Comparison of ENCODE assay signal across 28 mouse cellular contexts in genomic region chr8:125604213-125604816, GRCm38 (mm10). TPM values are rescaled to one million over a fixed set of nuclear protein-coding genes. Genes with fewer than 3 reads are reported as not detected.
A peak's percentile ranks its signal among the peaks of the same experiment; 100 is the strongest.
DNase-seq lines count a peak whose midpoint lies in the region; ATAC-seq and TF ChIP-seq lines count a peak whose summit lies in the region.
"Had no signal": no experiment of that assay in that cellular context is flagged by ENCODE, and none has a peak within 500 bp of the region (broad histone marks: within the 10 kb centered on the region; RNA-seq: fewer than 3 reads in every experiment).

No protein-coding gene starts in this region.

- 88% methylated on average over 18 of the region's 18 CpGs for WGBS in heart, embryonic 12.5 days
- WGBS in neural tube, embryonic 13.5 days: 78% methylated on average over 18 of the region's 18 CpGs
- WGBS in hindbrain, postnatal 0 days: 86% methylated on average over 18 of the region's 18 CpGs

- TF ChIP-seq POLR2A in myocyte (IDR thresholded peaks at IDR 0.05; ENCODE audit: insufficient read length, low read depth): no peak

- H3K79me2 ChIP-seq in myocyte (ENCODE audit: control insufficient read depth, insufficient read depth): no peaks in the 10 kb centered on the region

- H3ac ChIP-seq in myocyte (ENCODE audit: control insufficient read depth, insufficient read length): no peak overlapping the region

- intact Hi-C loops in left cerebral cortex, postnatal 4 days (cut with DNase I): no loop called here

- H3K27ac ChIP-seq in heart, embryonic 12.5 days (ENCODE audit: poor library complexity, severe bottlenecking): no peak overlapping the region
- H3K27ac ChIP-seq in neural tube, embryonic 13.5 days (replicated peaks): 0 out of 2 replicates have a peak overlapping the region, but pooled peaks have one; percentile 13
- H3K27ac ChIP-seq in hindbrain, postnatal 0 days: no peak overlapping the region
- H3K27ac ChIP-seq: hindbrain, embryonic 13.5 days; kidney, embryonic 15.5 days; liver, embryonic 13.5 days; neural tube, embryonic 12.5 days; stomach, embryonic 15.5 days had no signal

- no peaks in the 10 kb centered on the region for H3K9me3 ChIP-seq in heart, embryonic 12.5 days (replicated peaks)
- no peaks in the 10 kb centered on the region for H3K9me3 ChIP-seq in neural tube, embryonic 13.5 days
- H3K9me3 ChIP-seq in hindbrain, postnatal 0 days (ENCODE audit: low read length): no peaks in the 10 kb centered on the region
- H3K9me3 ChIP-seq: hindbrain, embryonic 13.5 days; kidney, embryonic 15.5 days; liver, embryonic 13.5 days; neural tube, embryonic 12.5 days; stomach, embryonic 15.5 days had no signal

- no peak for TF ChIP-seq CTCF in hindbrain, postnatal 0 days (IDR thresholded peaks at IDR 0.05; ENCODE audit: low read depth)

- H3K4me1 ChIP-seq in heart, embryonic 12.5 days (replicated peaks): peaks cover 25% of the 10 kb centered on the region
- peaks cover 10% of the 10 kb centered on the region for H3K4me1 ChIP-seq in neural tube, embryonic 13.5 days (replicated peaks)
- no peaks in the 10 kb centered on the region for H3K4me1 ChIP-seq in hindbrain, postnatal 0 days (ENCODE audit: insufficient read depth, low read length)
- H3K4me1 ChIP-seq: neural tube, embryonic 12.5 days had no signal

- H3K36me3 ChIP-seq in heart, embryonic 12.5 days: no peaks in the 10 kb centered on the region
- H3K36me3 ChIP-seq in neural tube, embryonic 13.5 days: no peaks in the 10 kb centered on the region
- H3K36me3 ChIP-seq in myocyte (ENCODE audit: control insufficient read depth, insufficient read depth): no peaks in the 10 kb centered on the region
- H3K36me3 ChIP-seq in hindbrain, postnatal 0 days (ENCODE audit: insufficient read depth, low read length): no peaks in the 10 kb centered on the region
- H3K36me3 ChIP-seq: hindbrain, embryonic 13.5 days; kidney, embryonic 15.5 days; liver, embryonic 13.5 days; neural tube, embryonic 12.5 days; stomach, embryonic 15.5 days had no signal

- no peak overlapping the region for H3K4me2 ChIP-seq in heart, embryonic 12.5 days
- H3K4me2 ChIP-seq in neural tube, embryonic 13.5 days: no peak overlapping the region
- H3K4me2 ChIP-seq in myocyte (ENCODE audit: low read depth): peak overlapping the region; percentile 22
- H3K4me2 ChIP-seq in hindbrain, postnatal 0 days (ENCODE audit: low read depth, low read length): no peak overlapping the region
- H3K4me2 ChIP-seq: heart, embryonic 11.5 days; hindbrain, embryonic 13.5 days; kidney, embryonic 15.5 days; liver, embryonic 13.5 days; neural tube, embryonic 12.5 days; stomach, embryonic 15.5 days had no signal

- no peak overlapping the region for H3K4me3 ChIP-seq in heart, embryonic 12.5 days
- no peak overlapping the region for H3K4me3 ChIP-seq in neural tube, embryonic 13.5 days
- no peak overlapping the region for H3K4me3 ChIP-seq in myocyte
- H3K4me3 ChIP-seq in hindbrain, postnatal 0 days (ENCODE audit: low read length): no peak overlapping the region
- H3K4me3 ChIP-seq: hindbrain, embryonic 13.5 days; kidney, embryonic 15.5 days; liver, embryonic 13.5 days; neural tube, embryonic 12.5 days; stomach, embryonic 15.5 days had no signal

- ATAC-seq in heart, embryonic 12.5 days (ENCODE audit: insufficient number of reproducible peaks, low FRiP score): no peak
- no peak for ATAC-seq in neural tube, embryonic 13.5 days (ENCODE audit: low read depth)
- ATAC-seq in hindbrain, postnatal 0 days: no peak
- ATAC-seq: forebrain, postnatal 0 days; inflammation-experienced regulatory T-cells, adult 6 months had no signal

- H3K27me3 ChIP-seq in heart, embryonic 12.5 days (replicated peaks): no peaks in the 10 kb centered on the region
- no peaks in the 10 kb centered on the region for H3K27me3 ChIP-seq in neural tube, embryonic 13.5 days
- no peaks in the 10 kb centered on the region for H3K27me3 ChIP-seq in myocyte (ENCODE audit: control insufficient read depth, insufficient read depth, insufficient read length)
- no peaks in the 10 kb centered on the region for H3K27me3 ChIP-seq in hindbrain, postnatal 0 days (ENCODE audit: insufficient read depth, low read length)
- H3K27me3 ChIP-seq: CH12.LX; kidney, embryonic 15.5 days; liver, embryonic 13.5 days; neural tube, embryonic 12.5 days; stomach, embryonic 15.5 days had no signal

- DNase-seq in heart, adult 18-20 months: no peak
- DNase-seq in neural tube, embryonic 10.5 days (ENCODE audit: extremely low spot score, low spot score): no peak
- peak; percentile 53 for DNase-seq in R1 (ENCODE audit: low read depth, low spot score)
- no peak for DNase-seq in hindbrain, postnatal 0 days (ENCODE audit: low spot score)
- DNase-seq in left cerebral cortex, postnatal 4 days: no peak
- DNase-seq: adrenal gland, adult 2 months; B cell, adult 2 months; cerebellum, adult 11-12 months; cerebellum, postnatal 10 days; forebrain, postnatal 0 days; gastrocnemius, postnatal 14 days; heart, postnatal 10 days; liver, embryonic 13.5 days; lung, adult 2 months; lung, postnatal 36 days; retina, postnatal 1 day; right cerebral cortex, postnatal 25 days; thymus, adult 2 months had no signal

- H3K9ac ChIP-seq in heart, embryonic 12.5 days: 0 out of 2 replicates have a peak overlapping the region, but pooled peaks have one; percentile 28
- H3K9ac ChIP-seq in neural tube, embryonic 13.5 days: no peak overlapping the region
- H3K9ac ChIP-seq in hindbrain, postnatal 0 days (replicated peaks; ENCODE audit: low read length): no peak overlapping the region
- H3K9ac ChIP-seq: forebrain, postnatal 0 days; hindbrain, embryonic 13.5 days; kidney, embryonic 15.5 days; liver, embryonic 13.5 days; neural tube, embryonic 12.5 days; stomach, embryonic 15.5 days had no signal

TF ChIP-seq in myocyte, 11 proteins besides CTCF, POLR2A, EP300 and RAD21:
- no peak for TF ChIP-seq CEBPB (IDR thresholded peaks at IDR 0.05; ENCODE audit: insufficient read depth, poor library complexity, severe bottlenecking)
- no peak for TF ChIP-seq USF1 (IDR thresholded peaks at IDR 0.05; ENCODE audit: low read depth)
- TF ChIP-seq TCF3 (IDR thresholded peaks at IDR 0.05; ENCODE audit: insufficient read length, low read depth): no peak
- no peak for TF ChIP-seq E2F4 (IDR thresholded peaks at IDR 0.05; ENCODE audit: insufficient read depth)
- TF ChIP-seq MAX (IDR thresholded peaks at IDR 0.05; ENCODE audit: low read depth): no peak
- TF ChIP-seq REST (IDR thresholded peaks at IDR 0.05; ENCODE audit: insufficient read depth, insufficient read length): no peak
- no peak for TF ChIP-seq MYOG (IDR thresholded peaks at IDR 0.05; ENCODE audit: control insufficient read depth in 1 of 3, insufficient read depth in 1 of 3, insufficient read length in 2 of 3, low read depth in 2 of 3)
- no peak for TF ChIP-seq SRF (IDR thresholded peaks at IDR 0.05; ENCODE audit: control insufficient read depth, insufficient read length, low read depth)
- no peak for TF ChIP-seq POLR2AphosphoS2 (IDR thresholded peaks at IDR 0.05; ENCODE audit: insufficient read length, low read depth)
- TF ChIP-seq MYOD1 (IDR thresholded peaks at IDR 0.05; ENCODE audit: control insufficient read depth in 1 of 3, insufficient read length in 2 of 3, low read depth in 2 of 3): no peak
- TF ChIP-seq TCF12 (IDR thresholded peaks at IDR 0.05; ENCODE audit: insufficient read depth, poor library complexity, severe bottlenecking): no peak

RNA-seq across cellular contexts. Expression of gene Sipa1l2, which starts 34.7 kb away (rescaled TPM):
- polyA plus RNA-seq in heart, embryonic 12.5 days (2016; fragmentation: Nextera tagmentation; extraction: Ambion mirVana): 32.8 and 36.0 TPM in 2 replicates
- 10 to 100 TPM; 37.9 to 42.2 TPM for total RNA-seq in heart, adult 18-20 months (2021)
- polyA plus RNA-seq in neural tube, embryonic 13.5 days (2015; fragmentation: Nextera tagmentation; extraction: Ambion mirVana): 19.7 and 22.9 TPM in 2 replicates
- 16.2 TPM for polyA plus RNA-seq in myocyte (2012; fragmentation: generic; extraction: Trizol)
- 62.2 and 62.8 TPM in 2 replicates for total RNA-seq in hindbrain, postnatal 0 days (2014; rRNA removed)
- 11.5 and 12.2 TPM in 2 replicates for polyA plus RNA-seq in hindbrain, postnatal 0 days (2015; fragmentation: Nextera tagmentation; extraction: Ambion mirVana)
- 10 to 100 TPM; 43.2 to 46.9 TPM for total RNA-seq in left cerebral cortex, postnatal 4 days (2021)
